Mouse (Mus musculus) megakaryocyte, embryonic 14.5 days (primary cell): Measurements from ENCODE around the gene Ppm1k.
"Not testable (repeated sequence)": the region's sequence is repeated elsewhere in the genome, so short reads cannot be mapped to it uniquely, and the experiment has no call there.

Experiments used
- FLI1 ChIP-seq: IDR thresholded peaks from 2 replicates; pipeline ENCODE4 v1.6.1; 2012; ENCODE audit warnings: low read length, inconsistent platforms, mixed read lengths
- GATA1 ChIP-seq: IDR thresholded peaks from 3 replicates; pipeline ENCODE4 v1.6.1; 2012; ENCODE audit warnings: mixed read lengths, low read length, inconsistent platforms, borderline replicate concordance

GRCm38 (mm10) chr6:57543591-57543990, 8.3 kb upstream of the Ppm1k start:
- TF ChIP-seq GATA1, FLI1: not testable (repeated sequence)
